Mouse (Mus musculus): ENCODE measurements around the gene Foxo3.

Gene Foxo3

GRCm38 (mm10) chr10:42177771-42178674 is 98.5 kb downstream of the Foxo3 start:
- DNase-seq, result no peak

- no peak for DNase-seq
These were observed 102.3 kb downstream of the Foxo3 start for GRCm38 (mm10) chr10:42174283-42174682.

- no peak for DNase-seq
These were observed 102.7 kb downstream of the Foxo3 start for GRCm38 (mm10) chr10:42173839-42174238.

GRCm38 (mm10) chr10:42170889-42171347 is 105.6 kb downstream of the Foxo3 start:
- DNase-seq, result no peak

GRCm38 (mm10) chr10:42170201-42170600 is 106.4 kb downstream of the Foxo3 start:
- no peak for DNase-seq

GRCm38 (mm10) chr10:42154727-42155126 is 121.8 kb downstream of the Foxo3 start:
- DNase-seq, result no peak

GRCm38 (mm10) chr10:42152426-42153205 is 123.9 kb downstream of the Foxo3 start:
- no peak for DNase-seq

- no peak for DNase-seq
These were observed 126.8 kb downstream of the Foxo3 start for GRCm38 (mm10) chr10:42149767-42150166.

- no peak for DNase-seq
These were observed 128.2 kb downstream of the Foxo3 start for GRCm38 (mm10) chr10:42148326-42148725.

- DNase-seq, result no peak
These were observed 131.3 kb downstream of the Foxo3 start for GRCm38 (mm10) chr10:42145221-42145620.

GRCm38 (mm10) chr10:42144788-42145187 is 131.8 kb downstream of the Foxo3 start:
- DNase-seq, result no peak

GRCm38 (mm10) chr10:42144176-42144575 is 132.4 kb downstream of the Foxo3 start:
- DNase-seq, result no peak

- no peak for DNase-seq
These were observed 133.8 kb downstream of the Foxo3 start for GRCm38 (mm10) chr10:42142791-42143190.

- DNase-seq, result no peak
These were observed 134.5 kb downstream of the Foxo3 start for GRCm38 (mm10) chr10:42142081-42142480.

- no peak for DNase-seq
These were observed 136.8 kb downstream of the Foxo3 start for GRCm38 (mm10) chr10:42139749-42140148.

GRCm38 (mm10) chr10:42134759-42135702 is 141.5 kb downstream of the Foxo3 start:
- DNase-seq, result no peak

All from spleen, adult 18-20 months (tissue).